Mouse (Mus musculus): ENCODE results near the gene Gpr152. TPM values are rescaled to one million over a fixed set of nuclear protein-coding genes. Genes with fewer than 3 reads are reported as not detected.
"Not testable (repeated sequence)": the region's sequence is repeated elsewhere in the genome, so short reads cannot be mapped to it uniquely, and the experiment has no call there.

Gpr152 gene
- polyA plus RNA-seq, 1 experiment from 2014 or later, result not detected

- Histone ChIP-seq H3K9me3 (ENCODE audit: low read depth, low read length) (no peaks in the 10 kb centered on the region), H3K36me3 (ENCODE audit: insufficient read depth) (peaks cover 66% of the 10 kb centered on the region), H3K4me2 (no peak overlapping the region), H3K27me3 (ENCODE audit: insufficient read depth, low read length) (no peaks in the 10 kb centered on the region), H3K4me3 (ENCODE audit: low read depth, low read length) (no peak overlapping the region), H3K9ac (no peak overlapping the region), H3K27ac (ENCODE audit: low read depth) (no peak overlapping the region), H3K4me1 (ENCODE audit: insufficient read depth) (peaks cover 3% of the 10 kb centered on the region; the same call in 1 of the 2 replicates)
- TF ChIP-seq CTCF (IDR thresholded peaks at IDR 0.05; ENCODE audit: low read depth), result no peak
- no peak for ATAC-seq (ENCODE audit: insufficient read depth)
- no peak for DNase-seq
- 82% methylated on average over 11 of the region's 11 CpGs for WGBS
Measured at GRCm38 (mm10) chr19:4115816-4116215, 23.8 kb upstream of the Gpr152 start.

- peaks cover 62% of the 10 kb centered on the region for H3K36me3 ChIP-seq (ENCODE audit: insufficient read depth)
- H3K4me3 ChIP-seq (ENCODE audit: low read depth, low read length), result no peak overlapping the region
- no peak overlapping the region for H3K4me2 ChIP-seq
- WGBS, result 92% methylated on average over 7 of the region's 7 CpGs
- no peak overlapping the region for H3K27ac ChIP-seq (ENCODE audit: low read depth)
- no peak overlapping the region for H3K9ac ChIP-seq
- H3K4me1 ChIP-seq (ENCODE audit: insufficient read depth), result peaks cover 3% of the 10 kb centered on the region; the same call in 1 of the 2 replicates
- DNase-seq, result no peak
- no peaks in the 10 kb centered on the region for H3K9me3 ChIP-seq (ENCODE audit: low read depth, low read length)
- no peaks in the 10 kb centered on the region for H3K27me3 ChIP-seq (ENCODE audit: insufficient read depth, low read length)
- TF ChIP-seq CTCF (IDR thresholded peaks at IDR 0.05; ENCODE audit: low read depth), result no peak
- no peak for ATAC-seq (ENCODE audit: insufficient read depth)
Measured at GRCm38 (mm10) chr19:4117006-4117405, 22.6 kb upstream of the Gpr152 start.

- TF ChIP-seq CTCF (IDR thresholded peaks at IDR 0.05; ENCODE audit: low read depth), result no peak
- ATAC-seq (ENCODE audit: insufficient read depth), result no peak
- Histone ChIP-seq H3K9me3 (ENCODE audit: low read depth, low read length) (no peaks in the 10 kb centered on the region), H3K36me3 (ENCODE audit: insufficient read depth) (peaks cover 51% of the 10 kb centered on the region), H3K4me3 (ENCODE audit: low read depth, low read length) (no peak overlapping the region), H3K4me2 (no peak overlapping the region), H3K27ac (ENCODE audit: low read depth) (no peak overlapping the region), H3K4me1 (ENCODE audit: insufficient read depth) (peaks cover 3% of the 10 kb centered on the region; the same call in 1 of the 2 replicates), H3K9ac (no peak overlapping the region), H3K27me3 (ENCODE audit: insufficient read depth, low read length) (no peaks in the 10 kb centered on the region)
- DNase-seq, result no peak
- 99% methylated on average over 2 of the region's 2 CpGs for WGBS
Measured at GRCm38 (mm10) chr19:4118350-4118749, 21.2 kb upstream of the Gpr152 start.

- ATAC-seq (ENCODE audit: insufficient read depth) (no peak), DNase-seq (no peak)
- Histone ChIP-seq H3K27me3 (ENCODE audit: insufficient read depth, low read length) (no peaks in the 10 kb centered on the region), H3K27ac (ENCODE audit: low read depth) (no peak overlapping the region), H3K4me3 (ENCODE audit: low read depth, low read length) (no peak overlapping the region; the same call in 1 of the 2 replicates), H3K36me3 (ENCODE audit: insufficient read depth) (peaks cover 35% of the 10 kb centered on the region), H3K9ac (0 out of 2 replicates have a peak overlapping the region, but pooled peaks have one; percentile 0), H3K4me1 (ENCODE audit: insufficient read depth) (peaks cover 3% of the 10 kb centered on the region; the same call in 1 of the 2 replicates), H3K9me3 (ENCODE audit: low read depth, low read length) (no peaks in the 10 kb centered on the region), H3K4me2 (no peak overlapping the region; the same call in 1 of the 2 replicates)
- TF ChIP-seq CTCF (IDR thresholded peaks at IDR 0.05; ENCODE audit: low read depth), result no peak
- WGBS, result 71% methylated on average over 6 of the region's 6 CpGs
Measured at GRCm38 (mm10) chr19:4119716-4120487, 19.7 kb upstream of the Gpr152 start.

GRCm38 (mm10) chr19:4120496-4120895, 19.1 kb upstream of the Gpr152 start:
- ATAC-seq (ENCODE audit: insufficient read depth), result no peak
- H3K4me2 ChIP-seq, result peak overlapping the region; percentile 65
- 95% methylated on average over 2 of the region's 2 CpGs for WGBS
- no peak for DNase-seq
- peak overlapping the region; percentile 49 for H3K4me3 ChIP-seq (ENCODE audit: low read depth, low read length)
- H3K36me3 ChIP-seq (ENCODE audit: insufficient read depth), result peaks cover 29% of the 10 kb centered on the region
- H3K27ac ChIP-seq (ENCODE audit: low read depth), result no peak overlapping the region
- no peaks in the 10 kb centered on the region for H3K27me3 ChIP-seq (ENCODE audit: insufficient read depth, low read length)
- peaks cover 6% of the 10 kb centered on the region; the same call in 1 of the 2 replicates for H3K4me1 ChIP-seq (ENCODE audit: insufficient read depth)
- TF ChIP-seq CTCF (IDR thresholded peaks at IDR 0.05; ENCODE audit: low read depth), result no peak
- 0 out of 2 replicates have a peak overlapping the region, but pooled peaks have one; percentile 0 for H3K9ac ChIP-seq
- no peaks in the 10 kb centered on the region for H3K9me3 ChIP-seq (ENCODE audit: low read depth, low read length)

GRCm38 (mm10) chr19:4121097-4121805, 18.3 kb upstream of the Gpr152 start:
- 3% methylated on average over 38 of the region's 38 CpGs for WGBS
- DNase-seq (peak; percentile 100), ATAC-seq (ENCODE audit: insufficient read depth) (peak; percentile 74)
- Histone ChIP-seq H3K36me3 (ENCODE audit: insufficient read depth) (peaks cover 23% of the 10 kb centered on the region), H3K9ac (peak overlapping the region; percentile 58), H3K27ac (ENCODE audit: low read depth) (peak overlapping the region; percentile 83; the same call in 1 of the 2 replicates), H3K4me1 (ENCODE audit: insufficient read depth) (peaks cover 6% of the 10 kb centered on the region; the same call in 1 of the 2 replicates), H3K4me2 (peak overlapping the region; percentile 65), H3K27me3 (ENCODE audit: insufficient read depth, low read length) (no peaks in the 10 kb centered on the region), H3K9me3 (ENCODE audit: low read depth, low read length) (no peaks in the 10 kb centered on the region), H3K4me3 (ENCODE audit: low read depth, low read length) (peak overlapping the region; percentile 49)
- TF ChIP-seq CTCF (IDR thresholded peaks at IDR 0.05; ENCODE audit: low read depth), result no peak

- DNase-seq; H3K9me3 ChIP-seq (ENCODE audit: low read depth, low read length); H3K27me3 ChIP-seq (ENCODE audit: insufficient read depth, low read length); ATAC-seq (ENCODE audit: insufficient read depth); H3K9ac ChIP-seq; H3K4me3 ChIP-seq (ENCODE audit: low read depth, low read length): not testable (repeated sequence)
- Histone ChIP-seq H3K4me1 (ENCODE audit: insufficient read depth) (peaks cover 11% of the 10 kb centered on the region), H3K36me3 (ENCODE audit: insufficient read depth) (peaks cover 16% of the 10 kb centered on the region), H3K4me2 (peak overlapping the region; percentile 65), H3K27ac (ENCODE audit: low read depth) (0 out of 2 replicates have a peak overlapping the region, but pooled peaks have one; percentile 1)
- 55% methylated on average over 6 of the region's 6 CpGs for WGBS
Measured at GRCm38 (mm10) chr19:4121896-4122295, 17.7 kb upstream of the Gpr152 start.

All from lung, embryonic 14.5 days (tissue).